Mouse (Mus musculus): ENCODE data around the gene Xbp1. TPM values are rescaled to one million over a fixed set of nuclear protein-coding genes. Genes with fewer than 3 reads are reported as not detected.
A peak's percentile ranks its signal among the peaks of the same experiment; 100 is the strongest.
"Not testable (repeated sequence)": the region's sequence is repeated elsewhere in the genome, so short reads cannot be mapped to it uniquely, and the experiment has no call there.

The Xbp1 gene
- polyA plus RNA-seq (2016; fragmentation: Nextera tagmentation; extraction: Ambion mirVana) = 126 and 131 TPM in 2 replicates

- Histone ChIP-seq H3K9me3 (no peaks in the 10 kb centered on the region), H3K36me3 (peaks cover 36% of the 10 kb centered on the region), H3K4me1 (replicated peaks) (peaks cover 28% of the 10 kb centered on the region), H3K4me3 (peak within 1 kb of the TSS; percentile 100), H3K27ac (peak within 1 kb of the TSS; percentile 99), H3K27me3 (ENCODE audit: insufficient read depth, poor library complexity, severe bottlenecking) (no peaks in the 10 kb centered on the region)
- DNase-seq (ENCODE audit: low spot score) = peak; percentile 98
- WGBS = under 1% methylated on average over 72 of the region's 72 CpGs
Observed at GRCm38 (mm10) chr11:5520412-5521265, at the start of gene Xbp1. Gene Xbp1, plus strand, starts transcription at chr11:5520659.

- no peak overlapping the region for H3K27ac ChIP-seq
- no peaks in the 10 kb centered on the region for H3K4me1 ChIP-seq (replicated peaks)
- peak; percentile 75 for DNase-seq (ENCODE audit: low spot score)
- no peaks in the 10 kb centered on the region for H3K9me3 ChIP-seq
- H3K27me3 ChIP-seq (ENCODE audit: insufficient read depth, poor library complexity, severe bottlenecking) = no peaks in the 10 kb centered on the region
- no peaks in the 10 kb centered on the region for H3K36me3 ChIP-seq
- no peak overlapping the region for H3K4me3 ChIP-seq
- WGBS = 16% methylated on average over 5 of the region's 5 CpGs
Observed at GRCm38 (mm10) chr11:5474130-5474529, 46.3 kb upstream of the Xbp1 start.

GRCm38 (mm10) chr11:5475556-5476118, 44.8 kb upstream of the Xbp1 start:
- not testable (repeated sequence) for H3K4me1 ChIP-seq (replicated peaks); DNase-seq (ENCODE audit: low spot score); H3K36me3 ChIP-seq; H3K9me3 ChIP-seq; H3K27me3 ChIP-seq (ENCODE audit: insufficient read depth, poor library complexity, severe bottlenecking); H3K27ac ChIP-seq; H3K4me3 ChIP-seq
- WGBS = 87% methylated on average over 2 of the region's 2 CpGs

GRCm38 (mm10) chr11:5476806-5477205, 43.7 kb upstream of the Xbp1 start:
- no peak overlapping the region for H3K4me3 ChIP-seq
- no peaks in the 10 kb centered on the region for H3K36me3 ChIP-seq
- no peaks in the 10 kb centered on the region for H3K4me1 ChIP-seq (replicated peaks)
- no peaks in the 10 kb centered on the region for H3K9me3 ChIP-seq
- WGBS = 89% methylated on average over 4 of the region's 4 CpGs
- no peaks in the 10 kb centered on the region for H3K27me3 ChIP-seq (ENCODE audit: insufficient read depth, poor library complexity, severe bottlenecking)
- H3K27ac ChIP-seq = no peak overlapping the region
- no peak for DNase-seq (ENCODE audit: low spot score)

- 85% methylated on average over 7 of the region's 7 CpGs for WGBS
- H3K4me1 ChIP-seq (replicated peaks) = no peaks in the 10 kb centered on the region
- no peak for DNase-seq (ENCODE audit: low spot score)
- no peak overlapping the region for H3K27ac ChIP-seq
- no peak overlapping the region for H3K4me3 ChIP-seq
- no peaks in the 10 kb centered on the region for H3K27me3 ChIP-seq (ENCODE audit: insufficient read depth, poor library complexity, severe bottlenecking)
- H3K36me3 ChIP-seq = no peaks in the 10 kb centered on the region
- no peaks in the 10 kb centered on the region for H3K9me3 ChIP-seq
Observed at GRCm38 (mm10) chr11:5478193-5478592, 42.3 kb upstream of the Xbp1 start.

- no peak overlapping the region for H3K4me3 ChIP-seq
- no peak overlapping the region for H3K27ac ChIP-seq
- WGBS = 87% methylated on average over 3 of the region's 3 CpGs
- H3K27me3 ChIP-seq (ENCODE audit: insufficient read depth, poor library complexity, severe bottlenecking) = no peaks in the 10 kb centered on the region
- no peaks in the 10 kb centered on the region for H3K4me1 ChIP-seq (replicated peaks)
- no peaks in the 10 kb centered on the region for H3K9me3 ChIP-seq
- DNase-seq (ENCODE audit: low spot score) = no peak
- H3K36me3 ChIP-seq = no peaks in the 10 kb centered on the region
Observed at GRCm38 (mm10) chr11:5478831-5479230, 41.6 kb upstream of the Xbp1 start.

- no peak overlapping the region for H3K27ac ChIP-seq
- whole genome bisulfite sequencing = 91% methylated on average over 13 of the region's 13 CpGs
- H3K27me3 ChIP-seq (ENCODE audit: insufficient read depth, poor library complexity, severe bottlenecking) = no peaks in the 10 kb centered on the region
- H3K4me3 ChIP-seq = no peak overlapping the region
- H3K9me3 ChIP-seq = no peaks in the 10 kb centered on the region
- no peaks in the 10 kb centered on the region for H3K36me3 ChIP-seq
- H3K4me1 ChIP-seq (replicated peaks) = no peaks in the 10 kb centered on the region; the same call in 1 of the 2 replicates
- DNase-seq (ENCODE audit: low spot score) = no peak
Observed at GRCm38 (mm10) chr11:5482581-5482980, 37.9 kb upstream of the Xbp1 start.

- H3K27ac ChIP-seq = peak overlapping the region; percentile 47
- DNase-seq (ENCODE audit: low spot score) = peak; percentile 82
- 23% methylated on average over 15 of the region's 15 CpGs for WGBS
Observed at GRCm38 (mm10) chr11:5485193-5486011, 35.1 kb upstream of the Xbp1 start.

GRCm38 (mm10) chr11:5489433-5489832, 31.0 kb upstream of the Xbp1 start:
- not testable (repeated sequence) for DNase-seq (ENCODE audit: low spot score); H3K27ac ChIP-seq

More at GRCm38 (mm10) chr11:5485193-5486011, 35.1 kb upstream of the Xbp1 start:
- H3K4me3 ChIP-seq = peak overlapping the region; percentile 47
- H3K36me3 ChIP-seq = no peaks in the 10 kb centered on the region
- H3K4me1 ChIP-seq (replicated peaks) = no peaks in the 10 kb centered on the region; the same call in 1 of the 2 replicates
- no peaks in the 10 kb centered on the region for H3K9me3 ChIP-seq
- no peaks in the 10 kb centered on the region for H3K27me3 ChIP-seq (ENCODE audit: insufficient read depth, poor library complexity, severe bottlenecking)

GRCm38 (mm10) chr11:5490989-5491656, 29.3 kb upstream of the Xbp1 start:
- peaks cover 11% of the 10 kb centered on the region for H3K4me1 ChIP-seq (replicated peaks)
- WGBS = 81% methylated on average over 10 of the region's 10 CpGs
- H3K36me3 ChIP-seq = no peaks in the 10 kb centered on the region
- no peak overlapping the region for H3K27ac ChIP-seq
- no peak overlapping the region for H3K4me3 ChIP-seq
- no peaks in the 10 kb centered on the region for H3K9me3 ChIP-seq
- DNase-seq (ENCODE audit: low spot score) = no peak
- no peaks in the 10 kb centered on the region for H3K27me3 ChIP-seq (ENCODE audit: insufficient read depth, poor library complexity, severe bottlenecking)

More at GRCm38 (mm10) chr11:5489433-5489832, 31.0 kb upstream of the Xbp1 start:
- WGBS = 93% methylated on average over 10 of the region's 10 CpGs
- not testable (repeated sequence) for H3K36me3 ChIP-seq; H3K27me3 ChIP-seq (ENCODE audit: insufficient read depth, poor library complexity, severe bottlenecking); H3K4me3 ChIP-seq; H3K4me1 ChIP-seq (replicated peaks); H3K9me3 ChIP-seq

GRCm38 (mm10) chr11:5491912-5492311, 28.5 kb upstream of the Xbp1 start:
- Histone ChIP-seq H3K36me3 (no peaks in the 10 kb centered on the region), H3K4me1 (replicated peaks) (peaks cover 11% of the 10 kb centered on the region), H3K9me3 (no peaks in the 10 kb centered on the region), H3K27me3 (ENCODE audit: insufficient read depth, poor library complexity, severe bottlenecking) (no peaks in the 10 kb centered on the region), H3K4me3 (no peak overlapping the region), H3K27ac (no peak overlapping the region)
- no peak for DNase-seq (ENCODE audit: low spot score)
- 70% methylated on average over 7 of the region's 7 CpGs for WGBS

- Histone ChIP-seq H3K27me3 (ENCODE audit: insufficient read depth, poor library complexity, severe bottlenecking) (no peaks in the 10 kb centered on the region), H3K27ac (no peak overlapping the region), H3K4me3 (no peak overlapping the region), H3K9me3 (no peaks in the 10 kb centered on the region), H3K4me1 (replicated peaks) (peaks cover 11% of the 10 kb centered on the region), H3K36me3 (no peaks in the 10 kb centered on the region)
- 49% methylated on average over 2 of the region's 2 CpGs for WGBS
- peak; percentile 47 for DNase-seq (ENCODE audit: low spot score)
Observed at GRCm38 (mm10) chr11:5493869-5494268, 26.6 kb upstream of the Xbp1 start.

All from hindbrain, embryonic 10.5 days (tissue).